Mouse (Mus musculus) lung, adult 2 months (tissue): ENCODE results near the gene Slc35e1.

Source experiments
- CTCF ChIP-seq: fragments of 200-500 bp; IDR thresholded peaks from 2 replicates; pipeline ENCODE4 v1.5.1; 2011; ENCODE audit warnings: mild to moderate bottlenecking, low read length, control low read depth; ENCODE audit not compliant: insufficient read depth
- POLR2A ChIP-seq: fragments of 200-500 bp; IDR thresholded peaks from 2 replicates; pipeline ENCODE4 v1.6.1; 2011; ENCODE audit warnings: low read depth, mild to moderate bottlenecking, control low read depth, low read length, borderline replicate concordance; ENCODE audit errors: extremely low read depth

DNA sequence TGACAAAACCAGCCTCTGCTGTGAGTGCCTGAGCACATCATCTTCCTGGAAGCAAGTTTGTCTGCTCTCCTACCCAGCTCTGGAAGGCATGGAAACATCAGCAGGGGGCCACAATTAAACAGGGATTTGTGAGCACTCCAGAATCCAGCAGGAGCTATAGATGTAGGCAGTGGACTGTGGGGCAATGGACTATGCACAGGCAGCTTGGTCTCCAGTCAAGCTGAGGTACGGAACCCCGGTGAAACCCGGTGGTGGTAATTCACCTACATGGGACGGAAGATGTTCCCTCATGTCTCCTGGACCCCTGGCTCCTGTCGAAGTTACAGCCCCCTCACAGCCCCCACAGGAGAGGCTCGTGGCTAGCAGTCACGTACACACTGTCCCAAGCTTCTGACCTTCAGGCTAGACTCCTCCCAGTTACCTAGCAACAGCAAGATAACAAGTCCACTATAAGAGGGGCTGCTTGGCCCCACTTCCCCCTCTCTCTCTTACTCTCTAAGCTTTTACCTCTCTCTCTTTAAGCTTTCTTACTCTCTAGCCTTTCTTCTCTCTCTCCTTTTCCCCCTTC lies 25.1 kb upstream of the Slc35e1 start:
- TF ChIP-seq POLR2A = no peak
- TF ChIP-seq CTCF = no peak
